Mouse (Mus musculus) heart, adult 11 months (tissue): ENCODE measurements around the gene Itgb5.
A peak's percentile ranks its signal among the peaks of the same experiment; 100 is the strongest.

Source experiments
- DNase-seq: peaks from one replicate; pipeline ENCODE4 v3.0.0; 2022

The Itgb5 gene

DNA sequence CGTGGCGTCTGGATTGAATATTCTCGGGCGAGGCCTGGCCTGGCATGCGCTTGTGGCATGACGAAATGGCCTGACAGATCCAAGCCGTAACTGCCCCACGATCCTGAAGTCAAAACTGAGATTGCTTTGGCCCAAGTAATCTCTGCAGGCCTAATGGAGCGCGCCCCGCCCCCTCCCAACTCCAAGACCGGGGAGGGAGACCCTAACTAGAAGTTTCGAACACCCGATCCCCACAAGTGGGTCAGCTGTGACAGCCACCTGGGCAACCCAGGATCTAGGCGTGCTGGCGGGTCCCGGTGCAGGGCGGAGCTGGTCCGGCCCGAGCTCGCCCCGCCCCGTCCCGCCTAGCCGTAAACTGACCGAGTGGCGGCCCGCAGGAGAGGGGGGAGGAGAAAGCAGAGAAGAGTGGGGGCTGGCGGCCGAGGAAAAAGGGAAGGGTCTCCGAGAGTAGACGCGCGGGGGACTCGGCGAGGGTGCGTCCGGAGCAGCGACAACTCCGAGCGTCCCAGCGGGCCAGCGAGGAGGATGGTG lies at the start of gene Itgb5:
Gene Itgb5 (plus strand): TSS at position 365 of the 531 bp plus-strand sequence.
- peak; percentile 99 for DNase-seq

DNA sequence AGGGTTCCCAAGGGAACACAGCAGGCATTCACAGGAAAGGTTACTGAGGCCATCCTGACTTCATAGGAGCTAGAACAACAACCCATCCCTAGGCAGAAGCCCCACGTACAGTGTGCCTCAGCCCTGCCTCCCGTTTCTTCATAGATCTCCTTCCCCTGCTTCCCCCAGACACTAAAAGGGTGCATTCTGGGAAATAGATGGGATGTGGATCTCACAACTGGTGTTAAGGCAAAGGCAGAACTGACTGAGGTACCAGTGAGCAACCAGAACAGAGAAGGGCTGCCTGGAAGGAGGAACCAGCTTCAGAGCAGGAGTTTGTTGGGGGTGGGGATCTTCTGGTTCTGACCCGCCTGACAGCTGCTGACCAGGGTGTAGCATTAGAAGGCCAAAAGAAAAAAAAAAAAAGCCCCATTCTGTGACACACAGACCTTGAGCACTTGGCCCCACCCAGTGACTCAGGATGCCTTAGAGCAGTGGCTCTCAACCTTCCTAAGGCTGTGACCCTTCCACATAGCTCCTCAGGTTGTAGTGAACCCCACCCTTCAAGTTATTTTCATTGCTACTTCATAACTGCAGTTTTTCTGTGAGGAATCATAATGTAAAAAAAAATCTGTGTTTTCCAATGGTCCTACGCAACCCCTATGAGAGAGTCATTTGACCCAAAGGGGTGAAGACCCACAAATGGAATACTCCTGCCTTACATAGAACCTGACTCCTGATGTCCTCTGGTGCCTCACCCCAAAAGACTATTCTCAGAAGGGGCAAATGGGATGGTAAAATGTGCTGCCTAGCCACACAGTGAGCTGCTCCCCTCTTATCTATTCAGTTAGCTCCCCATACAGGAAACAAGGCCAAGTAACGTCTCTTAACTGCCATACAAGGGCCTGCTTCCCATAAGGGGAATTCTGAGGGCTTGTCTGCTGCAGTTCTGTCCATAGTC lies 47.4 kb upstream of the Itgb5 start:
- no peak for DNase-seq

GRCm38 (mm10) chr16:33782729-33783091 lies 46.8 kb upstream of the Itgb5 start:
- DNase-seq = no peak

DNA sequence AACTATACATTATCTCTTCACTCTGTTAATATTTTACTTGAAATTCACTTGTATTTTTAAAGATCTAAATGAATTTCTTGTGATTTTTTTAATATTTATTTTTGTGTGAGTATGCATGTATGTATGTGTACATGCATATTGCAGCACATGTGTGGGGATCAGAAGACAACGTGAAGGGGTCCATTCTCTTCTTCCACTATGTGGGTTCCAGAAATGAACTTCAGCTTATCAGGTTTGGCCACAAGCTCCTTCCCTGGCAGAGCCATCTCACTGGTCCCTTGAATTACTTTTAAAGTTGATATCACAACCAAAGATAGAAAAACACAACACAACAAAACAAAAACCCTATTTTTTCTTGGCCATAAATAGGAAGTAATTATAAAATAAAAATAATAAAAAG lies 44.9 kb upstream of the Itgb5 start:
- no peak for DNase-seq

DNA sequence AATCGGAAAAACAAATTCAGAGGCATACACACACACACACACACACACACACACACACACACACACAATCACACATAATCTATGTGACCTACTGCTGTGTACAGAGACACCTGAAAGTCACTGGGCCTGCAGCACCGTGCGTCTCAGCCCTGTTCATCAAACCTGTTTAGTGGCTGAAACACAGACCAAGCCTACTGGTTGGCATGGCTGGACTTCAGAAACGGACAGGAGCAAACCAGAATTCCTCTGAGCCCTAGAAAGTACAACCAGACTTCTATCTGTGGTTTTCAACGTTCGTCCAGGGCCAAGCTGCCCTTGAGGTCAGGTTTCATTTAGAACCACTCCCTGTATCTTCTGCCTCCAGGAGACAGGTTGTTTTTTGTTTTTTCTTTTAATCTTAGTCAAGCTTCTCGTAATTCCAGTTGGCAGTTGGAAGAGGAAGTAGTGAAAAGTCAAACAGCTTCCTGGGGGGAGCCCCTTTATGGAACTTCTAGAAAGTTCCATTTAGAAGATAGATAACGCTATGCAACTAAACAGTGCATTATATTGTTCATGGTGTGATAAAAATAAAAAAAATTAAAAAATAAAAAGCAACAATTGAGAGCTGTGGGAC lies 44.3 kb upstream of the Itgb5 start:
- no peak for DNase-seq

GRCm38 (mm10) chr16:33786657-33787390 lies 42.6 kb upstream of the Itgb5 start:
- no peak for DNase-seq

DNA sequence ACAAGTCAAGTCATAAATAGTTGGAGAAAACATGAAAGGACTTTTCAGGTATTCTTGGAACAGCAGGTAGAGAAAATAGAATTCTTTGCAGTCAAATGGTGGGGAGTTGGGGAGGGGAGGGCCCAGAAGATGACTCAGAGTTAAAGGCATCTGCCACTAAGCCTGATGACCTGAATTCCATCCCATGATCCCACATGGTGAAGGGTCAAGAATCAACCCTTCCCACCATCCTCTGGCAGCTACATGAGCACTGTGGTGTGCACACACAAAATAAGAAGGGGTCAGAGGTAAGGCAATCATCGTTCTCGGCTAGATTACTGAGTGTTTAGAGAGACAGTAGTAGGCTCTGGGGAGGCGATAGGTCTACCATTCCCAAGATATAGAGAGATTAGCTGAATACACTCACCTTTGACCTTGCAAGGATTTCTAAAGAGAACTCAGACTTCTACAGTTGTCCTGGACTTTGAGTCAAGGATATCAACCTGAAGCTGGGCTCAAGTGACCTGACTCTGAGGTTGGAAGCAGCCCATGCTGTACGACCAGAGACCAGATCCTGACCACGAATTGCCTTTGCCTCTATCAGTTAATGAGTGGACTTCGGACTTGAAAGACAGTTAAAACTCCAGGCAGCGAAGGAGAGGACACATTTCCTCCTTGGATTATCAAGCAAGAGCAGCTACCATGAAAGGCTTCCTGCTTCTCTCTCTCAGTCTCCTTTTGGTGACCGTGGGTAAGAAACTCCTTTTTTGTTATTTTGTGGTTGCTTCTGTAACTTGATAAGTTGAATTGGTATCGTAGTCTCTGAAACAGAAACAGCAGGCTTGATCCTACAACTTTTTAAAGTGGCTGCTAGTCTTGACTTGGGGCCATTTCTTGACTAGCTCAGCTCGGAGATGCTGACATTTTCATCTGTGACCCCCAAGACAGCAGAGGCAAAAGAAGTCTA lies 35.3 kb upstream of the Itgb5 start, which contains the start of gene Muc13:
Gene Muc13 (plus strand): TSS at position 192 of the 946 bp plus-strand sequence.
- DNase-seq = no peak

DNA sequence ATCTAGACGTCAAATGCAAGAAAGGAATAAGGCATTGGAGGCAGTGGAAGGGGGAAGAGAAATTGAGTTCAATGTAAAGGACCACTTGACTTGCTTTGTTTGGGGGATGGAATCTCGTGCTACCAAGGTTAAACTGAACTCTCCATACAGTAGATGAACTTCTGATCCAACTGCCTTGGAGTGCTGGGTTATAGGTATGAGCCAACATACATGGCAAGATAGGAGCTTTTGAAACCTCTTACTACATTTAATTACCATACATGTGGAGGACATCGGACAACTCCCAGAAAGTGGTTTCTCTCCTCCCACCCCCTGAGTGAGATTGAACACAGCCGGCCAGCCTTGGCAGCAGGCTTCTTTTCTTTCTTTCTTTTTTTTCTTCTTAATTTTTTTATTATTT lies 34.4 kb upstream of the Itgb5 start:
- DNase-seq = no peak

- no peak for DNase-seq
These were observed 33.6 kb upstream of the Itgb5 start for GRCm38 (mm10) chr16:33795887-33796286.

- DNase-seq = no peak
These were observed 32.7 kb upstream of the Itgb5 start for GRCm38 (mm10) chr16:33796756-33797155.

- no peak for DNase-seq
These were observed 31.6 kb upstream of the Itgb5 start for GRCm38 (mm10) chr16:33797860-33798259.

GRCm38 (mm10) chr16:33810002-33810401 lies 19.5 kb upstream of the Itgb5 start:
- DNase-seq = no peak

- DNase-seq = no peak
These were observed 10.9 kb upstream of the Itgb5 start for GRCm38 (mm10) chr16:33818413-33819165.

- DNase-seq = peak; percentile 95
These were observed 8.9 kb upstream of the Itgb5 start for GRCm38 (mm10) chr16:33820269-33821178.

DNA sequence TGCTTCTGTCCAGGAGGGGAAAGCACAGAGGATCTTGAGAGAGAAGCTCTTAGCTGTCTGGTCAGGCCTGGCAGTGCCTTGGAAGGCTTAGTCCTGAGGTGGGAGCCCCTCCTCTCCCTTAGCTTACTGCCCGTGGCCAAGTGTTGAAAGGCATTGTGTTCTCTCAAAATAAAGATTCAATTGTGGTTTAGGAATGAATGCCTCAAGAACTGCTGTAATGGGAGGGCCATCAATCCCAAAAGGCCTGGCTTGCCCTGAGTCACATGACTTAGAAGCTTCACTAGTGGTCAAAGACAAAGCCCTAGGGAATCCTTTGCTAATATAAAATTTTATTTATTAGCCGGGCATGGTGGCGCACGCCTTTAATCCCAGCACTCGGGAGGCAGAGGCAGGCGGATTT lies 4.9 kb upstream of the Itgb5 start:
- no peak for DNase-seq

DNA sequence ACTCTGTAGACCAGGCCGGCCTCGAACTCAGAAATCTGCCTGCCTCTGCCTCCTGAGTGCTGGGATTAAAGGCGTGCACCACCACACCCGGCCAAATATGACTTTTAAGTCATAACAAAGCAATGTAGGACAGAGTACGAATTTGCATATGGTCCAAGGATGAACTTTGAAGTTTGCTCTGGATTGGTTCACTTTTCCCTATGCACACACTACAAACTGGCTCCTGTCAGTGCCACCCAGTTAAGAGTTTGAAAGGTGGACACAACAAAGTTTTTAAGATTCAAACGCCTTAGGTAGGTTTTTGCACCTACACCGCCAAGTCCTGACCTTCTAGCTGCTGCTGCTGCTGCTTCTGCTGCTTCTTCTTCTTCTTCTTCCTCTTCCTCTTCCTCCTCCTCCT lies 969 bp upstream of the Itgb5 start:
- peak; percentile 57 for DNase-seq

DNA sequence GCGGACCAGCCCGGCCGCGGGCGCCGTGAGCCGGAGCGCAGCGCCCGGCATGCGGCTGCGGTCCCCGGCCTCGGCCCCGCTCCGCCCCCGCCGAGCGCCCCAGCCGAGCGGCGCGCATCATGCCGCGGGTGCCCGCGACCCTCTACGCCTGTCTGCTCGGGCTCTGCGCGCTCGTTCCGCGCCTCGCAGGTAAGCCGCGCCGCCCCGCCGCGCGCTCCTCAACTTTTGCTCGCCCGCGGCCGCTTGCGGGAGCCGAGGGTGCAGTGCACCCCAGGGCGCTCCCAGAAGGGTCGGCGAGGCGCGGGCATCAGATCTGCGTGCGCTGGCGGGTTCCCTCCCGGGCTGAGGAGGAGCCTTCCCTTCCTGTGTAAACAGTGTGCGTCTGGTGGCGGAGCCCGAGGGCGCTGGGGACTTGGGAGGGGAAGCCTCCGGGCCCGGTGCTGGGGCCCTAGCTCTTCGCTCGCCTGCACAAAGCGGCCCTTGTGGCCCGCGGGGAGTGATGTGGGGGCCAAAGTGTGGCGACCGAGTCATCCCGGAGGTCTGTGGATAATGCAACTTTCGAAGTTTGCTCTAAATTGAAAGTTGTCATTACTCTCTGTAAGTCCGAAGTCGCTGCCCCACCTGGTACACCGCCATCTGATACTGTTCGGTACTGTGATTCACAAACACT lies 512 bp downstream of the Itgb5 start:
- DNase-seq = peak; percentile 97

DNA sequence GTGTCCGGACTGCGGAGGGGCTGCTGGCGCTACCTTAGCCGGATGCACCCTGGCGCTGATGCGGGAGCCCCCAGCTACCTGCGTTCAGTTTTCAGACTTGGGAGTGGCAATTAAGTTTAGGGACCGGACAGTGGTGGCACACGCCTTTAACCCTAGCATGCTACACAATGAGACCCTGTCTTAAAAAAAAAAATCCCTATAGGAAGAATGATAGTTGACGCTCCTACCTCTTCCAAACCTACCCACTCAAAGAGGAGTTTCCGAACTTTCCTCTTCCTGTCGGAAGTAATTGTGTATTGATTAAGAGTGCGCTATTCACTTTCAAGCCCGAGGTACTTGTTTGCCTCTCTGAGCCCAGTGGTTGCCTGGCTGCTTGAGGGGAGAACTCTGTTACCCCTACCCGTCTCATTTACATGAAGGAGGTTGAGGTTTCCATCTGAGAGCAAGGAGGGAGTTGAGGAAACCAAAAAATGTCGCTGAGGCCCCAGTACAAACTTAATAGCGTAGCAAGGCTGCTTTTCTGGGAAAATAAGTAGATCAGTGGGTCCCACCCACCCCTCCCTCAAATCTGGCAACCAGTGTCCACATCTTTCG lies 1.1 kb downstream of the Itgb5 start:
- peak; percentile 83 for DNase-seq

DNA sequence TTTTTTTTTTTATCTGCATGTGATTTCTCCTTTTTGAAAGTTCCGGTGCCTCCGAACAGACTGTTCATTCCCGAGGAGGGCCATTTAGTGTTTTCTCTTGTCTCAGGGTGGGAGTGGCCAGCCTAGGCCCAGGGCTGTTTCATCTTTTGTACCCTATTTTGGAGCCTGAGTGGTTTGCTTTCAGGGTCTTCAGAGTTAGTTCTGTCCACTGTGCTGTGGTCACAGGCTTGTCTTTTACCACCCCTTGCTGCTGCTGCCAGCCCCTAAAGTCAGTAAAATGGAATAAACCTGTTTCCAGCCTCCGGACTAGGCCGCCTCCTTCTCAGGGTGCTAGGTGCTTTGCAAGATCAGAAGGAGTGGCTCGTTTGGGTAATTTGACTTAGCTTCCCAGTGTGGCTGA lies 2.6 kb downstream of the Itgb5 start:
- DNase-seq = peak; percentile 86
